Mouse (Mus musculus) MEL (cell line): ENCODE results near the gene Prdx6b. TPM values are rescaled to one million over a fixed set of nuclear protein-coding genes. Genes with fewer than 3 reads are reported as not detected.

ENCODE experiments used
- DNase-seq: peaks from one replicate; pipeline ENCODE4 v3.0.0; 2011; ENCODE audit warnings: low read depth, low spot score
- H3K27ac ChIP-seq: 2 replicates; pipeline ENCODE4 v1.5.1; 2012; ENCODE audit warnings: low read depth, mild to moderate bottlenecking, control low read depth, low read length, moderate library complexity; ENCODE audit not compliant: control insufficient read depth
- H3K27me3 ChIP-seq, 2 experiments: fragments of 150-350 bp in 1 of 2; sonication (generic) in 1 of 2; 2 replicates each; pipeline ENCODE4 v1.6.1; 2012; ENCODE audit warnings: low read length in 2 of 2, mild to moderate bottlenecking in 2 of 2, improper control_type of control experiment in 1 of 2, moderate library complexity in 1 of 2; ENCODE audit not compliant: insufficient read depth in 2 of 2, control insufficient read depth in 1 of 2
- H3K36me3 ChIP-seq, 2 experiments: 2 replicates each; pipeline ENCODE4 v1.6.1; 2012 to 2014; ENCODE audit warnings: low read length in 2 of 2, improper control_type of control experiment in 1 of 2, inconsistent platforms in 1 of 2, mild to moderate bottlenecking in 1 of 2; ENCODE audit not compliant: insufficient read depth in 2 of 2, control insufficient read depth in 1 of 2
- H3K4me1 ChIP-seq, 2 experiments: fragments of 150-350 bp in 1 of 2; sonication (generic) in 1 of 2; 2 replicates each; pipeline ENCODE4 v1.6.1; 2012; ENCODE audit warnings: low read length in 2 of 2, improper control_type of control experiment in 1 of 2, mild to moderate bottlenecking in 1 of 2; ENCODE audit not compliant: insufficient read depth in 2 of 2, control insufficient read depth in 1 of 2
- H3K4me3 ChIP-seq, 2 experiments: fragments of 150-350 bp in 1 of 2; sonication (generic) in 1 of 2; 2 replicates each; pipeline ENCODE4 v1.5.1; 2012; ENCODE audit warnings: low read depth in 2 of 2, low read length in 2 of 2, mild to moderate bottlenecking in 2 of 2, moderate library complexity in 2 of 2, control low read depth in 1 of 2, improper control_type of control experiment in 1 of 2; ENCODE audit not compliant: control insufficient read depth in 1 of 2, insufficient read depth in 1 of 2
- H3K79me2 ChIP-seq: 2 replicates; pipeline ENCODE4 v1.6.1; 2012; ENCODE audit warnings: mild to moderate bottlenecking, low read length, moderate library complexity; ENCODE audit not compliant: control insufficient read depth, poor library complexity, insufficient read depth
- H3K9ac ChIP-seq: 2 replicates; pipeline ENCODE4 v1.6.1; 2012; ENCODE audit warnings: low read depth, mild to moderate bottlenecking, control low read depth, low read length, moderate library complexity; ENCODE audit not compliant: control insufficient read depth, poor library complexity, severe bottlenecking
- H3K9me3 ChIP-seq: fragments of 150-350 bp; sonication (generic); replicated peaks from 2 replicates; pipeline ENCODE4 v1.6.1; 2012; ENCODE audit warnings: mild to moderate bottlenecking, low read length, improper control_type of control experiment, moderate library complexity; ENCODE audit not compliant: insufficient read depth
- CHD1 ChIP-seq: IDR thresholded peaks from 2 replicates; pipeline ENCODE4 v1.6.1; 2012; ENCODE audit warnings: low read depth, mild to moderate bottlenecking, inconsistent platforms, low read length, improper control_type of control experiment
- CTCF ChIP-seq, 3 experiments: IDR thresholded peaks in 2 of 3; conservative IDR thresholded peaks in 1 of 3; 2 replicates each; pipeline ENCODE4 v1.5.1; 2011 to 2012; ENCODE audit warnings: low read length in 3 of 3, low read depth in 2 of 3, mild to moderate bottlenecking in 2 of 3, improper control_type of control experiment in 1 of 3, inconsistent platforms in 1 of 3, mixed read lengths in 1 of 3, moderate library complexity in 1 of 3; ENCODE audit not compliant: control insufficient read depth in 1 of 3, insufficient read depth in 1 of 3, poor library complexity in 1 of 3, severe bottlenecking in 1 of 3
- E2F4 ChIP-seq: IDR thresholded peaks from 2 replicates; pipeline ENCODE4 v1.6.1; 2011; ENCODE audit warnings: low read depth, low read length, improper control_type of control experiment, borderline replicate concordance
- GATA1 ChIP-seq: IDR thresholded peaks from 2 replicates; pipeline ENCODE4 v1.6.1; 2011; ENCODE audit warnings: low read depth, low read length, improper control_type of control experiment
- HCFC1 ChIP-seq: IDR thresholded peaks from 2 replicates; pipeline ENCODE4 v1.6.1; 2012; ENCODE audit warnings: low read depth, mild to moderate bottlenecking, inconsistent platforms, low read length, improper control_type of control experiment, moderate library complexity
- JUND ChIP-seq: IDR thresholded peaks from 2 replicates; pipeline ENCODE4 v1.6.1; 2011; ENCODE audit warnings: low read depth, mild to moderate bottlenecking, improper control_type of control experiment, low read length
- MAFK ChIP-seq: IDR thresholded peaks from 2 replicates; pipeline ENCODE4 v1.6.1; 2011; ENCODE audit warnings: low read depth, mild to moderate bottlenecking, low read length, improper control_type of control experiment, borderline replicate concordance
- MEF2A ChIP-seq: IDR thresholded peaks from 2 replicates; pipeline ENCODE4 v1.6.1; 2014; ENCODE audit warnings: low read depth, mild to moderate bottlenecking, inconsistent platforms, low read length, improper control_type of control experiment; ENCODE audit not compliant: poor library complexity, insufficient replicate concordance, severe bottlenecking; ENCODE audit errors: extremely low read depth
- MYB ChIP-seq: IDR thresholded peaks from 2 replicates; pipeline ENCODE4 v1.6.1; 2011; ENCODE audit warnings: mild to moderate bottlenecking, low read depth, low read length, improper control_type of control experiment
- MYC ChIP-seq: IDR thresholded peaks from 2 replicates; pipeline ENCODE4 v1.6.1; 2011; ENCODE audit warnings: low read depth, mild to moderate bottlenecking, low read length, improper control_type of control experiment, moderate library complexity
- NELFE ChIP-seq: IDR thresholded peaks from 2 replicates; pipeline ENCODE4 v1.6.1; 2011; ENCODE audit warnings: low read depth, low read length, improper control_type of control experiment
- NRF1 ChIP-seq: IDR thresholded peaks from 2 replicates; pipeline ENCODE4 v1.6.1; 2014; ENCODE audit warnings: low read depth, mild to moderate bottlenecking, inconsistent platforms, low read length, improper control_type of control experiment, moderate library complexity; ENCODE audit not compliant: poor library complexity, insufficient read depth, severe bottlenecking
- POLR2AphosphoS5 ChIP-seq: IDR thresholded peaks from 2 replicates; pipeline ENCODE4 v1.6.1; 2012; ENCODE audit warnings: low read depth, borderline replicate concordance, mild to moderate bottlenecking, inconsistent platforms, low read length, moderate library complexity, mixed read lengths
- RAD21 ChIP-seq: IDR thresholded peaks from 2 replicates; pipeline ENCODE4 v1.6.1; 2011; ENCODE audit warnings: mild to moderate bottlenecking, low read depth, low read length, improper control_type of control experiment
- SMC3 ChIP-seq: IDR thresholded peaks from 2 replicates; pipeline ENCODE4 v1.6.1; 2011; ENCODE audit warnings: low read depth, low read length, improper control_type of control experiment
- TAL1 ChIP-seq: IDR thresholded peaks from 2 replicates; pipeline ENCODE4 v1.6.1; 2012; ENCODE audit warnings: mild to moderate bottlenecking, inconsistent platforms, low read length, moderate library complexity, mixed read lengths
- TBP ChIP-seq: IDR thresholded peaks from 2 replicates; pipeline ENCODE4 v1.8.0; 2011; ENCODE audit warnings: low read depth, low read length, improper control_type of control experiment
- UBTF ChIP-seq: IDR thresholded peaks from 2 replicates; pipeline ENCODE4 v1.6.1; 2012; ENCODE audit warnings: low read depth, mild to moderate bottlenecking, inconsistent platforms, low read length, improper control_type of control experiment, moderate library complexity, borderline replicate concordance; ENCODE audit not compliant: insufficient read depth
- USF2 ChIP-seq, 2 experiments: IDR thresholded peaks; 2 replicates each; pipeline ENCODE4 v1.6.1; 2011 to 2012; ENCODE audit warnings: improper control_type of control experiment in 2 of 2, low read length in 2 of 2, borderline replicate concordance in 1 of 2, inconsistent platforms in 1 of 2, low read depth in 1 of 2, mild to moderate bottlenecking in 1 of 2; ENCODE audit not compliant: insufficient read depth in 1 of 2
- ZKSCAN1 ChIP-seq: IDR thresholded peaks from 2 replicates; pipeline ENCODE4 v1.6.1; 2012; ENCODE audit warnings: low read depth, mild to moderate bottlenecking, inconsistent platforms, low read length, improper control_type of control experiment, moderate library complexity
- ZMIZ1 ChIP-seq: IDR thresholded peaks from 2 replicates; pipeline ENCODE4 v1.6.1; 2012; ENCODE audit warnings: low read depth, mild to moderate bottlenecking, inconsistent platforms, low read length, improper control_type of control experiment, moderate library complexity
- polyA plus RNA-seq, 2 experiments: library from polyadenylated mRNA; stranded (reverse) in 1 of 2; unstranded in 1 of 2; fragments of >175 nt in 1 of 2; fragments of >200 nt in 1 of 2; gene quantifications; 2 replicates each; pipeline versions ENCODE4 v1.2.1 to v1.2.4; 2012; ENCODE audit warnings: low replicate concordance in 2 of 2, low read depth in 1 of 2; ENCODE audit not compliant: insufficient read length in 2 of 2, insufficient read depth in 1 of 2, missing spikeins in 1 of 2
- total RNA-seq: library from RNA; depleted of rRNA; stranded (reverse); fragments of 300-350 nt; gene quantifications from 2 replicates; pipeline ENCODE4 v1.2.3, GENCODE M21; 2012

The Prdx6b gene
- total and polyA plus RNA-seq, 3 experiments: not detected

- no peaks in the 10 kb centered on the region for H3K79me2 ChIP-seq
- H3K36me3 ChIP-seq: peaks cover 0 to 3% of the 10 kb centered on the region in 2 experiments; a peak in 2 of 4 replicates
- H3K4me1 ChIP-seq: no peaks in the 10 kb centered on the region
- H3K27ac ChIP-seq: no peak overlapping the region
- no peaks in the 10 kb centered on the region for H3K9me3 ChIP-seq
- H3K27me3 ChIP-seq: no peaks in the 10 kb centered on the region
- no peak overlapping the region for H3K9ac ChIP-seq
- TF ChIP-seq CTCF (IDR thresholded peaks at IDR 0.05 in 2 of 3, conservative IDR thresholded peaks at IDR 0.05 in 1 of 3; ENCODE audit: control insufficient read depth in 1 of 3, insufficient read depth in 1 of 3, low read depth in 2 of 3, low read length in 3 of 3, poor library complexity in 1 of 3, severe bottlenecking in 1 of 3): peak; percentile 22 to 74 (median 50); a peak in 5 of 6 replicates
- TF ChIP-seq UBTF: no peak
- TF ChIP-seq USF2 (IDR thresholded peaks at IDR 0.05; ENCODE audit: borderline replicate concordance in 1 of 2, insufficient read depth in 1 of 2, low read depth in 1 of 2, low read length in 2 of 2): no peak
- TF ChIP-seq NELFE: no peak
- no peak for TF ChIP-seq TBP
- TF ChIP-seq MAFK: no peak
- no peak for TF ChIP-seq JUND
- no peak for TF ChIP-seq ZKSCAN1
- no peak for TF ChIP-seq NRF1
- no peak for TF ChIP-seq TAL1
- no peak for TF ChIP-seq POLR2AphosphoS5
- TF ChIP-seq HCFC1: no peak
- TF ChIP-seq RAD21: peak; percentile 72
- no peak for TF ChIP-seq ZMIZ1
- no peak for TF ChIP-seq CHD1
- TF ChIP-seq MEF2A: no peak
- TF ChIP-seq GATA1: 0 out of 2 replicates have a peak, but pooled peaks have one; percentile 27
- TF ChIP-seq MYB: no peak
- TF ChIP-seq SMC3: peak; percentile 59
- H3K4me3 ChIP-seq: no peak overlapping the region
- peak; percentile 67 for DNase-seq
Measured at GRCm38 (mm10) chr2:80268053-80268452, 24.2 kb upstream of the Prdx6b start.

GRCm38 (mm10) chr2:80271431-80271830 is 20.8 kb upstream of the Prdx6b start:
- no peak overlapping the region for H3K9ac ChIP-seq
- no peaks in the 10 kb centered on the region for H3K9me3 ChIP-seq
- H3K4me3 ChIP-seq: no peak overlapping the region
- no peak for DNase-seq
- peaks cover 0 to 3% of the 10 kb centered on the region in 2 experiments; a peak in 2 of 4 replicates for H3K36me3 ChIP-seq
- H3K27me3 ChIP-seq: no peaks in the 10 kb centered on the region
- TF ChIP-seq MYB (no peak), RAD21 (no peak), USF2 (IDR thresholded peaks at IDR 0.05; ENCODE audit: borderline replicate concordance in 1 of 2, insufficient read depth in 1 of 2, low read depth in 1 of 2, low read length in 2 of 2) (no peak), MYC (no peak), TBP (no peak), E2F4 (no peak), NRF1 (no peak)
- H3K27ac ChIP-seq: no peak overlapping the region
- H3K79me2 ChIP-seq: no peaks in the 10 kb centered on the region
- H3K4me1 ChIP-seq: no peaks in the 10 kb centered on the region
